Mouse (Mus musculus) liver, embryonic 14.5 days (tissue): Measurements from ENCODE around the gene Rbmxl1. TPM values are rescaled to one million over a fixed set of nuclear protein-coding genes. Genes with fewer than 3 reads are reported as not detected.
"Not testable (repeated sequence)": the region's sequence is repeated elsewhere in the genome, so short reads cannot be mapped to it uniquely, and the experiment has no call there.

Experiments used
- ATAC-seq: fragments of 200-750 bp; cut with Nextera tagmentation; 2 replicates; pipeline ENCODE4 v1.8.0; 2017; ENCODE audit warnings: moderate number of reproducible peaks, mild to moderate bottlenecking, moderate library complexity; ENCODE audit not compliant: insufficient read depth
- DNase-seq, 3 experiments: peaks; one replicate each; pipeline ENCODE4 v3.0.0-alpha.2; 2012 to 2013; ENCODE audit warnings: low read depth in 3 of 3, low spot score in 3 of 3
- H3K27ac ChIP-seq: fragments of 300-500 bp; sonication (generic); 2 replicates; pipeline ENCODE4 v1.5.1; 2014; ENCODE audit warnings: moderate library complexity, mild to moderate bottlenecking, control low read depth, inconsistent platforms
- H3K27me3 ChIP-seq: fragments of 300-500 bp; sonication (generic); 2 replicates; pipeline ENCODE4 v1.6.1; 2014; ENCODE audit warnings: mild to moderate bottlenecking, low read length, moderate library complexity; ENCODE audit not compliant: control insufficient read depth, insufficient read depth
- H3K36me3 ChIP-seq: fragments of 300-500 bp; sonication (generic); replicated peaks from 2 replicates; pipeline ENCODE4 v1.6.1; 2014; ENCODE audit warnings: low read depth; ENCODE audit not compliant: control insufficient read depth, insufficient read depth
- H3K4me1 ChIP-seq, 2 experiments: fragments of 200-500 bp in 1 of 2; fragments of 300-500 bp in 1 of 2; sonication (generic) in 1 of 2; replicated peaks; 2 replicates each; pipeline ENCODE4 v1.6.1; 2012 to 2014; ENCODE audit warnings: antibody characterized with exemption in 1 of 2, inconsistent platforms in 1 of 2, low read length in 1 of 2; ENCODE audit not compliant: control insufficient read depth in 2 of 2, insufficient read depth in 2 of 2
- H3K4me2 ChIP-seq: fragments of 300-500 bp; sonication (generic); 2 replicates; pipeline ENCODE4 v1.6.1; 2014; ENCODE audit warnings: low read depth, mild to moderate bottlenecking, control low read depth, moderate library complexity
- H3K4me3 ChIP-seq, 2 experiments: fragments of 200-500 bp in 1 of 2; fragments of 300-500 bp in 1 of 2; sonication (generic) in 1 of 2; 2 replicates each; pipeline ENCODE4 v1.5.1; 2012 to 2014; ENCODE audit warnings: low read depth in 2 of 2, low read length in 2 of 2, mild to moderate bottlenecking in 2 of 2, control low read depth in 1 of 2, inconsistent platforms in 1 of 2, moderate library complexity in 1 of 2; ENCODE audit not compliant: insufficient read depth in 1 of 2
- H3K9ac ChIP-seq: fragments of 300-500 bp; sonication (generic); replicated peaks from 2 replicates; pipeline ENCODE4 v1.6.1; 2014; ENCODE audit warnings: mild to moderate bottlenecking, control low read depth, moderate library complexity
- H3K9me3 ChIP-seq: fragments of 300-500 bp; sonication (generic); 2 replicates; pipeline ENCODE4 v1.6.1; 2016; ENCODE audit warnings: low read length, mixed read lengths; ENCODE audit not compliant: control insufficient read depth
- CTCF ChIP-seq: IDR thresholded peaks from 2 replicates; pipeline ENCODE4 v1.5.1; 2016; ENCODE audit warnings: antibody characterized with exemption, low read depth, control low read depth
- EP300 ChIP-seq: IDR thresholded peaks from 2 replicates; pipeline ENCODE4 v1.6.1; 2016; ENCODE audit warnings: antibody characterized with exemption, low read depth
- WGBS: fragments of 180-500 bp; shearing (Covaris S2); extraction: QIAGEN DNeasy Blood & Tissue Kit; methylation state at CpG from one replicate; pipeline ENCODE4 v1.1.7; 2014; ENCODE audit not compliant: insufficient replicate concordance; 5-methylcytosine and 5-hydroxymethylcytosine counted together
- polyA plus RNA-seq, 2 experiments: library from polyadenylated mRNA; depleted of rRNA in 1 of 2; stranded (reverse) in 1 of 2; unstranded in 1 of 2; fragments of >200 nt; fragmentation: Nextera tagmentation in 1 of 2; extraction: Ambion mirVana in 1 of 2; gene quantifications; 2 replicates each; pipeline versions ENCODE4 v1.2.1 to v1.2.3; 2012 to 2014

The Rbmxl1 gene
- polyA plus RNA-seq, 2 experiments, result 68.2 to 101 TPM

- Histone ChIP-seq H3K4me1 (no peaks in the 10 kb centered on the region), H3K4me3 (no peak overlapping the region), H3K9ac (no peak overlapping the region), H3K27me3 (no peaks in the 10 kb centered on the region), H3K27ac (no peak overlapping the region), H3K9me3 (no peaks in the 10 kb centered on the region), H3K36me3 (no peaks in the 10 kb centered on the region; the same call in 1 of the 2 replicates), H3K4me2 (no peak overlapping the region)
- DNase-seq (no peak), ATAC-seq (no peak)
- TF ChIP-seq EP300 (no peak), CTCF (no peak)
- WGBS, result 42% methylated on average over 2 of the region's 2 CpGs
Measured at GRCm38 (mm10) chr8:78544545-78544944, 35.8 kb upstream of the Rbmxl1 start.

GRCm38 (mm10) chr8:78543621-78544020 lies 34.9 kb upstream of the Rbmxl1 start:
- TF ChIP-seq CTCF, result no peak
- TF ChIP-seq EP300, result no peak
- no peak overlapping the region for H3K27ac ChIP-seq
- H3K9me3 ChIP-seq, result no peaks in the 10 kb centered on the region
- H3K4me3 ChIP-seq, result no peak overlapping the region
- DNase-seq (no peak), ATAC-seq (no peak)
- 42% methylated on average over 1 of the region's 1 CpGs for WGBS
- H3K4me2 ChIP-seq, result no peak overlapping the region
- no peaks in the 10 kb centered on the region for H3K4me1 ChIP-seq
- H3K9ac ChIP-seq, result no peak overlapping the region
- H3K36me3 ChIP-seq, result no peaks in the 10 kb centered on the region; the same call in 1 of the 2 replicates
- no peaks in the 10 kb centered on the region for H3K27me3 ChIP-seq

GRCm38 (mm10) chr8:78542670-78543069 lies 34.0 kb upstream of the Rbmxl1 start:
- WGBS, result 78% methylated on average over 3 of the region's 6 CpGs
- ATAC-seq, H3K4me2 ChIP-seq, DNase-seq, H3K27me3 ChIP-seq, H3K4me3 ChIP-seq, H3K4me1 ChIP-seq, H3K9me3 ChIP-seq, H3K36me3 ChIP-seq, H3K27ac ChIP-seq, H3K9ac ChIP-seq: not testable (repeated sequence)

- no peak for DNase-seq
- no peak overlapping the region for H3K27ac ChIP-seq
- TF ChIP-seq EP300 (no peak), CTCF (no peak)
- no peak overlapping the region for H3K4me2 ChIP-seq
- H3K9me3 ChIP-seq, result no peaks in the 10 kb centered on the region
- no peaks in the 10 kb centered on the region for H3K4me1 ChIP-seq
- WGBS, result 72% methylated on average over 3 of the region's 3 CpGs
- H3K36me3 ChIP-seq, result no peaks in the 10 kb centered on the region; the same call in none of the 2 replicates
- ATAC-seq, result no peak
- no peak overlapping the region for H3K4me3 ChIP-seq
- no peaks in the 10 kb centered on the region for H3K27me3 ChIP-seq
- H3K9ac ChIP-seq, result no peak overlapping the region
Measured at GRCm38 (mm10) chr8:78537795-78538194, 29.1 kb upstream of the Rbmxl1 start.

- Histone ChIP-seq H3K36me3 (no peaks in the 10 kb centered on the region; the same call in none of the 2 replicates), H3K9me3 (no peaks in the 10 kb centered on the region), H3K9ac (no peak overlapping the region), H3K4me3 (no peak overlapping the region), H3K27ac (no peak overlapping the region), H3K27me3 (no peaks in the 10 kb centered on the region), H3K4me2 (no peak overlapping the region), H3K4me1 (no peaks in the 10 kb centered on the region)
- no peak for TF ChIP-seq CTCF
- WGBS, result 59% methylated on average over 5 of the region's 5 CpGs
- DNase-seq, result no peak
- ATAC-seq, result no peak
Measured at GRCm38 (mm10) chr8:78536716-78537115, 28.0 kb upstream of the Rbmxl1 start.
